Mouse (Mus musculus) MEL (cell line): ENCODE data around the gene Gdf3. TPM values are rescaled to one million over a fixed set of nuclear protein-coding genes. Genes with fewer than 3 reads are reported as not detected.

Experiments
- DNase-seq: peaks from one replicate; pipeline ENCODE4 v3.0.0; 2011; ENCODE audit warnings: low read depth, low spot score
- H3K27ac ChIP-seq: 2 replicates; pipeline ENCODE4 v1.5.1; 2012; ENCODE audit warnings: low read depth, mild to moderate bottlenecking, control low read depth, low read length, moderate library complexity; ENCODE audit not compliant: control insufficient read depth
- H3K27me3 ChIP-seq, 2 experiments: fragments of 150-350 bp in 1 of 2; sonication (generic) in 1 of 2; 2 replicates each; pipeline ENCODE4 v1.6.1; 2012; ENCODE audit warnings: low read length in 2 of 2, mild to moderate bottlenecking in 2 of 2, improper control_type of control experiment in 1 of 2, moderate library complexity in 1 of 2; ENCODE audit not compliant: insufficient read depth in 2 of 2, control insufficient read depth in 1 of 2
- H3K36me3 ChIP-seq, 2 experiments: 2 replicates each; pipeline ENCODE4 v1.6.1; 2012 to 2014; ENCODE audit warnings: low read length in 2 of 2, improper control_type of control experiment in 1 of 2, inconsistent platforms in 1 of 2, mild to moderate bottlenecking in 1 of 2; ENCODE audit not compliant: insufficient read depth in 2 of 2, control insufficient read depth in 1 of 2
- H3K4me1 ChIP-seq, 2 experiments: fragments of 150-350 bp in 1 of 2; sonication (generic) in 1 of 2; 2 replicates each; pipeline ENCODE4 v1.6.1; 2012; ENCODE audit warnings: low read length in 2 of 2, improper control_type of control experiment in 1 of 2, mild to moderate bottlenecking in 1 of 2; ENCODE audit not compliant: insufficient read depth in 2 of 2, control insufficient read depth in 1 of 2
- H3K4me3 ChIP-seq, 2 experiments: fragments of 150-350 bp in 1 of 2; sonication (generic) in 1 of 2; 2 replicates each; pipeline ENCODE4 v1.5.1; 2012; ENCODE audit warnings: low read depth in 2 of 2, low read length in 2 of 2, mild to moderate bottlenecking in 2 of 2, moderate library complexity in 2 of 2, control low read depth in 1 of 2, improper control_type of control experiment in 1 of 2; ENCODE audit not compliant: control insufficient read depth in 1 of 2, insufficient read depth in 1 of 2
- H3K79me2 ChIP-seq: 2 replicates; pipeline ENCODE4 v1.6.1; 2012; ENCODE audit warnings: mild to moderate bottlenecking, low read length, moderate library complexity; ENCODE audit not compliant: control insufficient read depth, poor library complexity, insufficient read depth
- H3K9ac ChIP-seq: 2 replicates; pipeline ENCODE4 v1.6.1; 2012; ENCODE audit warnings: low read depth, mild to moderate bottlenecking, control low read depth, low read length, moderate library complexity; ENCODE audit not compliant: control insufficient read depth, poor library complexity, severe bottlenecking
- H3K9me3 ChIP-seq: fragments of 150-350 bp; sonication (generic); replicated peaks from 2 replicates; pipeline ENCODE4 v1.6.1; 2012; ENCODE audit warnings: mild to moderate bottlenecking, low read length, improper control_type of control experiment, moderate library complexity; ENCODE audit not compliant: insufficient read depth
- BHLHE40 ChIP-seq: IDR thresholded peaks from 2 replicates; pipeline ENCODE4 v1.6.1; 2012; ENCODE audit warnings: low read depth, mild to moderate bottlenecking, inconsistent platforms, low read length, improper control_type of control experiment, borderline replicate concordance
- CHD1 ChIP-seq: IDR thresholded peaks from 2 replicates; pipeline ENCODE4 v1.6.1; 2012; ENCODE audit warnings: low read depth, mild to moderate bottlenecking, inconsistent platforms, low read length, improper control_type of control experiment
- CHD2 ChIP-seq: IDR thresholded peaks from 2 replicates; pipeline ENCODE4 v1.6.1; 2011; ENCODE audit warnings: low read length, improper control_type of control experiment
- E2F4 ChIP-seq: IDR thresholded peaks from 2 replicates; pipeline ENCODE4 v1.6.1; 2011; ENCODE audit warnings: low read depth, low read length, improper control_type of control experiment, borderline replicate concordance
- ETS1 ChIP-seq: IDR thresholded peaks from 2 replicates; pipeline ENCODE4 v1.6.1; 2012; ENCODE audit warnings: low read depth, mild to moderate bottlenecking, inconsistent platforms, low read length, improper control_type of control experiment, moderate library complexity
- HCFC1 ChIP-seq: IDR thresholded peaks from 2 replicates; pipeline ENCODE4 v1.6.1; 2012; ENCODE audit warnings: low read depth, mild to moderate bottlenecking, inconsistent platforms, low read length, improper control_type of control experiment, moderate library complexity
- JUND ChIP-seq: IDR thresholded peaks from 2 replicates; pipeline ENCODE4 v1.6.1; 2011; ENCODE audit warnings: low read depth, mild to moderate bottlenecking, improper control_type of control experiment, low read length
- KAT2A ChIP-seq: conservative IDR thresholded peaks from 2 replicates; pipeline ENCODE4 v1.6.1; 2012; ENCODE audit warnings: low read depth, low read length, improper control_type of control experiment, inconsistent platforms
- MAZ ChIP-seq: IDR thresholded peaks from 2 replicates; pipeline ENCODE4 v1.6.1; 2012; ENCODE audit warnings: low read depth, mild to moderate bottlenecking, inconsistent platforms, low read length, improper control_type of control experiment
- MXI1 ChIP-seq: IDR thresholded peaks from 2 replicates; pipeline ENCODE4 v1.6.1; 2011; ENCODE audit warnings: mild to moderate bottlenecking, low read depth, low read length, improper control_type of control experiment
- MYB ChIP-seq: IDR thresholded peaks from 2 replicates; pipeline ENCODE4 v1.6.1; 2011; ENCODE audit warnings: mild to moderate bottlenecking, low read depth, low read length, improper control_type of control experiment
- MYC ChIP-seq: IDR thresholded peaks from 2 replicates; pipeline ENCODE4 v1.6.1; 2011; ENCODE audit warnings: low read depth, mild to moderate bottlenecking, low read length, improper control_type of control experiment, moderate library complexity
- NRF1 ChIP-seq: IDR thresholded peaks from 2 replicates; pipeline ENCODE4 v1.6.1; 2014; ENCODE audit warnings: low read depth, mild to moderate bottlenecking, inconsistent platforms, low read length, improper control_type of control experiment, moderate library complexity; ENCODE audit not compliant: poor library complexity, insufficient read depth, severe bottlenecking
- POLR2A ChIP-seq, 2 experiments: IDR thresholded peaks; 2 replicates each; pipeline ENCODE4 v1.6.1; 2011 to 2012; ENCODE audit warnings: low read length in 2 of 2, mild to moderate bottlenecking in 2 of 2, control low read depth in 1 of 2, improper control_type of control experiment in 1 of 2, low read depth in 1 of 2, moderate library complexity in 1 of 2; ENCODE audit not compliant: control insufficient read depth in 1 of 2, insufficient read depth in 1 of 2, poor library complexity in 1 of 2
- POLR2AphosphoS2 ChIP-seq: IDR thresholded peaks from 2 replicates; pipeline ENCODE4 v1.6.1; 2011; ENCODE audit warnings: low read length, improper control_type of control experiment
- RCOR1 ChIP-seq: IDR thresholded peaks from 2 replicates; pipeline ENCODE4 v1.6.1; 2012; ENCODE audit warnings: low read depth, mild to moderate bottlenecking, inconsistent platforms, low read length, improper control_type of control experiment
- SIN3A ChIP-seq: IDR thresholded peaks from 2 replicates; pipeline ENCODE4 v1.6.1; 2012; ENCODE audit warnings: low read length, improper control_type of control experiment, inconsistent platforms
- SMC3 ChIP-seq: IDR thresholded peaks from 2 replicates; pipeline ENCODE4 v1.6.1; 2011; ENCODE audit warnings: low read depth, low read length, improper control_type of control experiment
- UBTF ChIP-seq: IDR thresholded peaks from 2 replicates; pipeline ENCODE4 v1.6.1; 2012; ENCODE audit warnings: low read depth, mild to moderate bottlenecking, inconsistent platforms, low read length, improper control_type of control experiment, moderate library complexity, borderline replicate concordance; ENCODE audit not compliant: insufficient read depth
- USF1 ChIP-seq: IDR thresholded peaks from 2 replicates; pipeline ENCODE4 v1.6.1; 2014; ENCODE audit warnings: low read depth, mild to moderate bottlenecking, inconsistent platforms, low read length, improper control_type of control experiment, moderate library complexity
- USF2 ChIP-seq, 2 experiments: IDR thresholded peaks; 2 replicates each; pipeline ENCODE4 v1.6.1; 2011 to 2012; ENCODE audit warnings: improper control_type of control experiment in 2 of 2, low read length in 2 of 2, borderline replicate concordance in 1 of 2, inconsistent platforms in 1 of 2, low read depth in 1 of 2, mild to moderate bottlenecking in 1 of 2; ENCODE audit not compliant: insufficient read depth in 1 of 2
- ZC3H11A ChIP-seq: IDR thresholded peaks from 2 replicates; pipeline ENCODE4 v1.6.1; 2012; ENCODE audit warnings: low read depth, mild to moderate bottlenecking, inconsistent platforms, low read length, improper control_type of control experiment
- ZKSCAN1 ChIP-seq: IDR thresholded peaks from 2 replicates; pipeline ENCODE4 v1.6.1; 2012; ENCODE audit warnings: low read depth, mild to moderate bottlenecking, inconsistent platforms, low read length, improper control_type of control experiment, moderate library complexity
- ZMIZ1 ChIP-seq: IDR thresholded peaks from 2 replicates; pipeline ENCODE4 v1.6.1; 2012; ENCODE audit warnings: low read depth, mild to moderate bottlenecking, inconsistent platforms, low read length, improper control_type of control experiment, moderate library complexity
- polyA plus RNA-seq, 2 experiments: library from polyadenylated mRNA; stranded (reverse) in 1 of 2; unstranded in 1 of 2; fragments of >175 nt in 1 of 2; fragments of >200 nt in 1 of 2; gene quantifications; 2 replicates each; pipeline versions ENCODE4 v1.2.1 to v1.2.4; 2012; ENCODE audit warnings: low replicate concordance in 2 of 2, low read depth in 1 of 2; ENCODE audit not compliant: insufficient read length in 2 of 2, insufficient read depth in 1 of 2, missing spikeins in 1 of 2
- total RNA-seq: library from RNA; depleted of rRNA; stranded (reverse); fragments of 300-350 nt; gene quantifications from 2 replicates; pipeline ENCODE4 v1.2.3, GENCODE M21; 2012

The Gdf3 gene
- total and polyA plus RNA-seq, 3 experiments: 42.8 to 50.2 TPM; not detected in 1

DNA sequence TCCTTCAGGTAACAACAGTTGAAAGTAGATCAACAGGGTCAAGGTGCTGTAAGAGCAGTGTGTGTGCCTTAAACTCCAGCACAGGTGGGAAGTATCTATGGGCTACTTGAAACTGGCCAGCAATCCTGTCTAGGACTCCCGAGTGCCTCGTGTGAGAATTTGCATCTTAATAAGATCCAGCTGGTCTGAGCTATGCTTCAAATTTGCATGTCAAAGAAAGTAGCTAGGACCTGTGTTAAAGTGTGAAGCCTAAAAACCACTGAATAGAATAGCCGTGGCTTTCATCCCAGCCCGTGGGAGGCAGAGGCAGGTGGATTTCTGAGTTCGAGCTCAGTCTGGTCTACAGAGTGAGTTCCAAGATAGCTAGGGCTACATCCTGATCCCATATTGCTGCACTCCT lies 14.6 kb upstream of the Gdf3 start (continued):
- no peak for TF ChIP-seq UBTF

- Histone ChIP-seq H3K9ac (no peak overlapping the region), H3K27me3 (peaks cover 4 to 6% of the 10 kb centered on the region in 2 experiments; a peak in 3 of 4 replicates), H3K79me2 (no peaks in the 10 kb centered on the region), H3K36me3 (no peaks in the 10 kb centered on the region), H3K9me3 (no peaks in the 10 kb centered on the region), H3K27ac (no peak overlapping the region), H3K4me3 (no peak overlapping the region), H3K4me1 (no peaks in the 10 kb centered on the region)
- DNase-seq: no peak
- TF ChIP-seq USF2 (IDR thresholded peaks at IDR 0.05; ENCODE audit: borderline replicate concordance in 1 of 2, insufficient read depth in 1 of 2, low read depth in 1 of 2, low read length in 2 of 2): no peak
- no peak for TF ChIP-seq MYC
- no peak for TF ChIP-seq MYB
- TF ChIP-seq E2F4: no peak
- no peak for TF ChIP-seq ZMIZ1
- no peak for TF ChIP-seq BHLHE40
- TF ChIP-seq RCOR1: no peak
- TF ChIP-seq POLR2AphosphoS2: no peak
- no peak for TF ChIP-seq CHD2
- TF ChIP-seq MXI1: no peak
- no peak for TF ChIP-seq ETS1
- TF ChIP-seq USF1: no peak
- TF ChIP-seq SMC3: no peak
These were observed 11.2 kb upstream of the Gdf3 start for GRCm38 (mm10) chr6:122621066-122621465.

DNA sequence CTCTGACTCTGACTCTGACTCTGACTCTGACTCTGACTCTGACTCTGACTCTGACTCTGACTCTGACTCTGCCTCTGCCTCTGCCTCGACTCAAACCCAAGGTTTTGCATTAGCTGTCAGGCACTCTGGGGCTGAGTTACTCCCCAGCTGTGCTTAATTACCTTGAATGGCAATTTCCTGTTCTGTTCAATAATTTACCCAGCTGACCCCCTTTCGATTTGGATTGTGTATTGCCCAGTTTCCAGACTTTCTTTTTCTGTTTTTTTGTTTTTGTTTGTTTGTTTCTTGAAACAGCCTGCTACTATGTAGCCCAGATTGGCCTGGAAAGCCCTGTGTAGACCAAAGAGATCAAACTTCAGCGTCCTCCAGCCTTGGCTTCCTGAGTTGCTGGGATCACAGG lies 6.1 kb upstream of the Gdf3 start:
- Histone ChIP-seq H3K27me3 (peaks cover 0 to 1% of the 10 kb centered on the region in 2 experiments; a peak in 1 of 4 replicates), H3K9me3 (no peaks in the 10 kb centered on the region), H3K4me3 (no peak overlapping the region), H3K36me3 (no peaks in the 10 kb centered on the region), H3K9ac (no peak overlapping the region), H3K79me2 (no peaks in the 10 kb centered on the region), H3K27ac (no peak overlapping the region), H3K4me1 (no peaks in the 10 kb centered on the region)
- no peak for DNase-seq
- no peak for TF ChIP-seq JUND
- no peak for TF ChIP-seq KAT2A
- no peak for TF ChIP-seq CHD1
- TF ChIP-seq MAZ: no peak
- TF ChIP-seq ZKSCAN1: no peak
- TF ChIP-seq POLR2A (IDR thresholded peaks at IDR 0.05; ENCODE audit: control insufficient read depth in 1 of 2, insufficient read depth in 1 of 2, low read depth in 1 of 2, low read length in 2 of 2, poor library complexity in 1 of 2): no peak
- TF ChIP-seq ZC3H11A: no peak
- no peak for TF ChIP-seq USF2 (IDR thresholded peaks at IDR 0.05; ENCODE audit: borderline replicate concordance in 1 of 2, insufficient read depth in 1 of 2, low read depth in 1 of 2, low read length in 2 of 2)
- no peak for TF ChIP-seq RCOR1
- no peak for TF ChIP-seq SIN3A
- TF ChIP-seq SMC3: no peak
- TF ChIP-seq CHD2: no peak
- no peak for TF ChIP-seq NRF1
- no peak for TF ChIP-seq BHLHE40
- no peak for TF ChIP-seq USF1
- TF ChIP-seq HCFC1: no peak
